Mouse (Mus musculus): Measurements from ENCODE around the gene Ccl27a. TPM values are rescaled to one million over a fixed set of nuclear protein-coding genes. Genes with fewer than 3 reads are reported as not detected.

Gene Ccl27a
- polyA plus RNA-seq, 1 experiment from 2014 or later, result 35.6 TPM

GRCm38 (mm10) chr4:41761680-41762079 is 12.4 kb downstream of the Ccl27a start:
- peaks cover 39% of the 10 kb centered on the region for H3K36me3 ChIP-seq
- peaks cover 57% of the 10 kb centered on the region for H3K4me1 ChIP-seq
- DNase-seq (ENCODE audit: low spot score), result peak; percentile 40

GRCm38 (mm10) chr4:41760911-41761310 is 13.1 kb downstream of the Ccl27a start:
- Histone ChIP-seq H3K9me3 (replicated peaks) (no peaks in the 10 kb centered on the region), H3K36me3 (peaks cover 32% of the 10 kb centered on the region), H3K27me3 (ENCODE audit: low read depth, poor library complexity, severe bottlenecking) (no peaks in the 10 kb centered on the region), H3K27ac (peak overlapping the region; percentile 90), H3K4me3 (peak overlapping the region; percentile 64), H3K4me1 (peaks cover 63% of the 10 kb centered on the region)
- WGBS, result 71% methylated on average over 4 of the region's 4 CpGs
- peak; percentile 33 for DNase-seq (ENCODE audit: low spot score)

More at GRCm38 (mm10) chr4:41761680-41762079, 12.4 kb downstream of the Ccl27a start:
- Histone ChIP-seq H3K9me3 (replicated peaks) (no peaks in the 10 kb centered on the region), H3K27ac (peak overlapping the region; percentile 90), H3K4me3 (peak overlapping the region; percentile 64), H3K27me3 (ENCODE audit: low read depth, poor library complexity, severe bottlenecking) (no peaks in the 10 kb centered on the region)

- peaks cover 63% of the 10 kb centered on the region for H3K4me1 ChIP-seq
- peaks cover 28% of the 10 kb centered on the region for H3K36me3 ChIP-seq
- H3K9me3 ChIP-seq (replicated peaks), result no peaks in the 10 kb centered on the region
- peak overlapping the region; percentile 64 for H3K4me3 ChIP-seq
- 0% methylated on average over 15 of the region's 15 CpGs for WGBS
- H3K27ac ChIP-seq, result peak overlapping the region; percentile 90
- H3K27me3 ChIP-seq (ENCODE audit: low read depth, poor library complexity, severe bottlenecking), result no peaks in the 10 kb centered on the region
- DNase-seq (ENCODE audit: low spot score), result peak; percentile 88
Observed at GRCm38 (mm10) chr4:41760288-41760721, 13.7 kb downstream of the Ccl27a start.

GRCm38 (mm10) chr4:41759656-41760287 is 14.3 kb downstream of the Ccl27a start:
- peaks cover 27% of the 10 kb centered on the region for H3K36me3 ChIP-seq
- peak overlapping the region; percentile 90 for H3K27ac ChIP-seq
- DNase-seq (ENCODE audit: low spot score), result no peak
- peak overlapping the region; percentile 64 for H3K4me3 ChIP-seq
- peaks cover 67% of the 10 kb centered on the region for H3K4me1 ChIP-seq
- H3K9me3 ChIP-seq (replicated peaks), result no peaks in the 10 kb centered on the region
- WGBS, result 32% methylated on average over 6 of the region's 6 CpGs
- no peaks in the 10 kb centered on the region for H3K27me3 ChIP-seq (ENCODE audit: low read depth, poor library complexity, severe bottlenecking)

- peaks cover 26% of the 10 kb centered on the region for H3K36me3 ChIP-seq
- H3K9me3 ChIP-seq (replicated peaks), result no peaks in the 10 kb centered on the region
- H3K4me3 ChIP-seq, result no peak overlapping the region
- H3K4me1 ChIP-seq, result peaks cover 69% of the 10 kb centered on the region
- 93% methylated on average over 9 of the region's 9 CpGs for WGBS
- H3K27ac ChIP-seq, result peak overlapping the region; percentile 90
- DNase-seq (ENCODE audit: low spot score), result no peak
- H3K27me3 ChIP-seq (ENCODE audit: low read depth, poor library complexity, severe bottlenecking), result no peaks in the 10 kb centered on the region
Observed at GRCm38 (mm10) chr4:41759206-41759605, 14.8 kb downstream of the Ccl27a start.

GRCm38 (mm10) chr4:41758701-41759100 is 15.3 kb downstream of the Ccl27a start:
- Histone ChIP-seq H3K9me3 (replicated peaks) (no peaks in the 10 kb centered on the region), H3K36me3 (peaks cover 26% of the 10 kb centered on the region), H3K4me1 (peaks cover 67% of the 10 kb centered on the region), H3K27me3 (ENCODE audit: low read depth, poor library complexity, severe bottlenecking) (no peaks in the 10 kb centered on the region), H3K4me3 (no peak overlapping the region), H3K27ac (no peak overlapping the region)
- DNase-seq (ENCODE audit: low spot score), result no peak
- WGBS, result 88% methylated on average over 4 of the region's 4 CpGs

GRCm38 (mm10) chr4:41758021-41758420 is 16.0 kb downstream of the Ccl27a start:
- Histone ChIP-seq H3K36me3 (peaks cover 26% of the 10 kb centered on the region), H3K27me3 (ENCODE audit: low read depth, poor library complexity, severe bottlenecking) (no peaks in the 10 kb centered on the region), H3K4me3 (no peak overlapping the region), H3K27ac (no peak overlapping the region), H3K9me3 (replicated peaks) (no peaks in the 10 kb centered on the region), H3K4me1 (peaks cover 60% of the 10 kb centered on the region)
- 68% methylated on average over 11 of the region's 11 CpGs for WGBS
- no peak for DNase-seq (ENCODE audit: low spot score)

- 93% methylated on average over 13 of the region's 13 CpGs for WGBS
- Histone ChIP-seq H3K4me3 (no peak overlapping the region), H3K4me1 (peaks cover 53% of the 10 kb centered on the region), H3K27ac (no peak overlapping the region), H3K36me3 (peaks cover 26% of the 10 kb centered on the region), H3K9me3 (replicated peaks) (no peaks in the 10 kb centered on the region), H3K27me3 (ENCODE audit: low read depth, poor library complexity, severe bottlenecking) (no peaks in the 10 kb centered on the region)
- DNase-seq (ENCODE audit: low spot score), result peak; percentile 30
Observed at GRCm38 (mm10) chr4:41757321-41757720, 16.7 kb downstream of the Ccl27a start.

GRCm38 (mm10) chr4:41756440-41756839 is 17.6 kb downstream of the Ccl27a start:
- H3K27ac ChIP-seq, result peak overlapping the region; percentile 89
- no peaks in the 10 kb centered on the region for H3K27me3 ChIP-seq (ENCODE audit: low read depth, poor library complexity, severe bottlenecking)
- peaks cover 26% of the 10 kb centered on the region for H3K36me3 ChIP-seq
- no peak for DNase-seq (ENCODE audit: low spot score)
- 78% methylated on average over 8 of the region's 8 CpGs for WGBS
- H3K9me3 ChIP-seq (replicated peaks), result no peaks in the 10 kb centered on the region
- H3K4me3 ChIP-seq, result peak overlapping the region; percentile 85
- H3K4me1 ChIP-seq, result peaks cover 44% of the 10 kb centered on the region

- DNase-seq (ENCODE audit: low spot score), result peak; percentile 91
- Histone ChIP-seq H3K4me1 (peaks cover 36% of the 10 kb centered on the region), H3K4me3 (peak within 1 kb of the TSS; percentile 85), H3K9me3 (replicated peaks) (no peaks in the 10 kb centered on the region), H3K27ac (peak within 1 kb of the TSS; percentile 89), H3K27me3 (ENCODE audit: low read depth, poor library complexity, severe bottlenecking) (no peaks in the 10 kb centered on the region), H3K36me3 (peaks cover 26% of the 10 kb centered on the region)
- under 1% methylated on average over 57 of the region's 57 CpGs for WGBS
Observed at GRCm38 (mm10) chr4:41755338-41756305, 18.4 kb downstream of the Ccl27a start, which contains the start of gene Sigmar1. Sigmar1 (minus strand) TSS chr4:41756157.

GRCm38 (mm10) chr4:41754797-41755337 is 19.2 kb downstream of the Ccl27a start, which contains the start of gene Galt:
Galt (plus strand) TSS chr4:41755228.
- Histone ChIP-seq H3K4me1 (peaks cover 29% of the 10 kb centered on the region), H3K36me3 (peaks cover 26% of the 10 kb centered on the region), H3K27me3 (ENCODE audit: low read depth, poor library complexity, severe bottlenecking) (no peaks in the 10 kb centered on the region), H3K4me3 (peak within 1 kb of the TSS; percentile 85), H3K9me3 (replicated peaks) (no peaks in the 10 kb centered on the region), H3K27ac (peak within 1 kb of the TSS; percentile 89)
- 13% methylated on average over 14 of the region's 14 CpGs for WGBS
- no peak for DNase-seq (ENCODE audit: low spot score)

- Histone ChIP-seq H3K36me3 (no peaks in the 10 kb centered on the region), H3K27ac (no peak overlapping the region), H3K27me3 (ENCODE audit: low read depth, poor library complexity, severe bottlenecking) (no peaks in the 10 kb centered on the region), H3K9me3 (replicated peaks) (peaks cover 10% of the 10 kb centered on the region; the same call in 1 of the 2 replicates), H3K4me1 (peaks cover 17% of the 10 kb centered on the region), H3K4me3 (no peak overlapping the region)
- no peak for DNase-seq (ENCODE audit: low spot score)
- WGBS, result 73% methylated on average over 1 of the region's 1 CpGs
Observed at GRCm38 (mm10) chr4:41745021-41745420, 29.0 kb downstream of the Ccl27a start.
